Mouse (Mus musculus) spleen, postnatal 4 days (tissue): ENCODE measurements around the gene Lrig1.
"Not testable (repeated sequence)": the region's sequence is repeated elsewhere in the genome, so short reads cannot be mapped to it uniquely, and the experiment has no call there.

Source experiments
- DNase-seq, 2 experiments: peaks; one replicate each; pipeline ENCODE4 v3.0.0; 2022; ENCODE audit warnings: low spot score in 2 of 2

The Lrig1 gene

GRCm38 (mm10) chr6:94575526-94576166 lies 124.3 kb downstream of the Lrig1 start:
- DNase-seq, result no peak

- no peak for DNase-seq
These were observed 131.9 kb downstream of the Lrig1 start for GRCm38 (mm10) chr6:94568040-94568439.

DNA sequence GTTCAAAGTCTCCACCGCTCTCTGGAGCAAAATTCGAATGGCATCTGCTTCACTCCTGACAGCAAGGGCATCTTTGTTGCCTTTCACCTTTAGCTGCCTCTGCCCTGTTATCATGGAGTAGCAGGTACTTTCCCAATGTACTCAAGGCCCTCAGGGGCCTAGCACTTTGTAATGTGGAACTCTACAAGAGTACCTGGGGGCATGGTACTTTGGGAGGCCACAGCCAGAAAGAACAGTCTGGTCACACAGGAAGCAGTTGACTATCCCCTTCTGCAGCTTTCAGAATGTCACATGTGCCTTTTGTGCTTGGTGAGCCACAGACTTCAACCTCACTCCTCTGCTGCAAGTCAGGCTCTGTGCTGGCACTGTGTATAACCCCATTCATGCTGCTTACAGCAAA lies 134.2 kb downstream of the Lrig1 start:
- no peak for DNase-seq

DNA sequence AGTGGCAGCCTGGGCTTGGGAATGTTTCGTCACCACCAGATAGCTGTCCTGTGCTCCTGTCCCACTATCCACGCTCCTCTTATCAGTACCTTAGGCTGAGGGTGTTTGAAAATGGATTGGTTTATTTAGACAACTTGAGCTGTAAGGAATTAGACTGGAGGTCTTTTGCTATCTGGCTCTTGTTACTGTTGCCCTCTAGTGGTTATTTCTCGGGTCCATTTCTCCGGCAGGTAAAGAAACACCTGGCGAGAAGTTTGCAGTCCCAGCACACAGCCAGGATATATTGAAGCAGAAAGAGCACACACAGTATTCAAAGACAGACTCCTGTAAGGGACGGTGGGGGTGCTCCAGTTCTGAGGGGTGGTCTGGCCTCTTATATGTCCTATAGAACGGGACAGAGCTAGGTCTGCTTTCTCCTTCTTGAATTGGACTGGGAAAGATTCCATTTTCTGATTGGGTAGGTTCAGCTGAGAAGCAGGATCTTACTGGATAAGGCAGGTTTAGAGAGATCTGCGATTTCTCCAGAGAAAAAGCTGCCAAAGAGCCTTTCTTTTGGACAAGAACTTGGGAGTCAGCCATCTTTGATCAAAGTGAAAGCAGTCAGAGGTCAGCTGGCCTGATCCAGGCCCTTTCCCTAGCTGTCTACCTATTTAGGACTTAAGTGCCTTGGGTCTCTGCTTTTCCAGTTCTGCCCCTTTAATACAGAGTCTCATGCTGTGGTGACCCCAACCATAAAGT lies 136.6 kb downstream of the Lrig1 start:
- no peak for DNase-seq

DNA sequence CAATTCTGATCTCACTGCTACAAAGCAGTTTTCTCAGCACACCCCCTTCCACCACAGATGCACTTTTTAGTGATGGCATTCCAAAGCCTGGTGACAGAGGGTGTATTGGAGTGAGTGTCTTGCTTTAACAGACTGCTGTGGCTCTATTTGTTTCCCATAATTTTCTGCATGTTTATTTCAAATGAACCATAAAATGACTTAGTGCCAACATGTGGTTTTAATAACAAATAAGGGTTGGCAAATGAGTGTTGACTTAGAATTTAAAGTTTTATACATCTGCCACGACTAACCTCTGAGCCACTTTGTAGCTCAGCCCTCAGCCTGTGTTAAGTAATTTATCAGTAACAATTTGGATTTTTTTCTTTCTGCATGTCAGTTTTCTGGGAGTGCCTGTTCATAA lies 138.6 kb downstream of the Lrig1 start:
- no peak for DNase-seq

DNA sequence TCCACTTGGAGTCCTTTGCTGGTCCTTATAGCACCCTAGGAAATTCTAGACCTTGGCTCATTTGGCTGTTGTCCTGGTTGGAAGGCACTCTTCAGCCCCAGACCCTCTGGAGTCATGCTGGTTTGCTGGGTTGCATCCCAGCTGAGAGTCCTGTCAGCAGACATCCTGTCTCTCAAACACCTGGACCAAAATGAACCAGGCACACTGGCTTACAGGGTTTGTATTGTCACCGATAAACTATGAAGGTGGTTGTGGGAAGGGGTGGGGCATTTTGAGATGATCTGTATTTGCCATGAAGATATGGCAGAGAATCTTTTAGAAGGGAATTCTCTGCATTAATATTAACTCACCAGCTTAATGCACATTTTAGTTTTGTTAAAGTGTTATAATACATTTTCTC lies 139.1 kb downstream of the Lrig1 start:
- DNase-seq, result no peak

GRCm38 (mm10) chr6:94558603-94559002 lies 141.4 kb downstream of the Lrig1 start:
- not testable (repeated sequence) for DNase-seq
